Mouse (Mus musculus): ENCODE measurements around the gene Plscr4. TPM values are rescaled to one million over a fixed set of nuclear protein-coding genes. Genes with fewer than 3 reads are reported as not detected.

Plscr4 gene
- total RNA-seq (2015) (0.25 and 0.48 TPM in 2 replicates), total RNA-seq (2017) (0.22 and 0.53 TPM in 2 replicates)

- ATAC-seq (ENCODE audit: poor library complexity, severe bottlenecking) = peak; percentile 80
Measured at GRCm38 (mm10) chr9:92457261-92458058, at the start of gene Plscr4. Gene Plscr4, plus strand, starts transcription at chr9:92457373.

DNA sequence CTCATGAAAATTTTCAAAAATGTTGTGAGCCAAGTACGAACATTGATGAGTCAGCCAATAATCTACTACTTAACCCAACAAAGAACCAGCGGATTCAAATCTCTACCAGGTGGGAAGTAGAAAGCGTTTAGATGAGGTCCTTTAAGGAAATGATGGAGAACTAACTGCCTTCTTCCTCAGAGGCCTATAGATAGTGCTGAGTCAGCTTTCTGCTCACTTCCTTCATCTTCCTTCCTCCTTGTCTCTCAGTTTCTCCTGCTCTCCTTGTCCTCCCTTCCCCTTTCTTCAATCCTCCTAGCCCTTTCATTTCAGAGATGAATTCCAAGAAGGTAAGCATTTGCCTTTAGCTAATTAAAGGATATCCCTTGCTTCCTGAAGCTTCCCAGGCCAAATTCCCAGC, 46.9 kb upstream of the Plscr4 start:
- peak; percentile 79 for ATAC-seq (ENCODE audit: poor library complexity, severe bottlenecking)

GRCm38 (mm10) chr9:92412045-92412444, 45.1 kb upstream of the Plscr4 start:
- ATAC-seq (ENCODE audit: poor library complexity, severe bottlenecking) = no peak

GRCm38 (mm10) chr9:92413684-92414083, 43.5 kb upstream of the Plscr4 start:
- no peak for ATAC-seq (ENCODE audit: poor library complexity, severe bottlenecking)

GRCm38 (mm10) chr9:92437781-92438180, 19.4 kb upstream of the Plscr4 start:
- ATAC-seq (ENCODE audit: poor library complexity, severe bottlenecking) = no peak

GRCm38 (mm10) chr9:92441468-92441867, 15.7 kb upstream of the Plscr4 start:
- ATAC-seq (ENCODE audit: poor library complexity, severe bottlenecking) = peak; percentile 38; the same call in 1 of the 2 replicates

- ATAC-seq (ENCODE audit: poor library complexity, severe bottlenecking) = no peak
Measured at GRCm38 (mm10) chr9:92444536-92444935, 12.6 kb upstream of the Plscr4 start.

- ATAC-seq (ENCODE audit: poor library complexity, severe bottlenecking) = no peak
Measured at GRCm38 (mm10) chr9:92456605-92457004, 568 bp upstream of the Plscr4 start.

- ATAC-seq (ENCODE audit: poor library complexity, severe bottlenecking) = no peak
Measured at GRCm38 (mm10) chr9:92458059-92458402, 858 bp downstream of the Plscr4 start.

DNA sequence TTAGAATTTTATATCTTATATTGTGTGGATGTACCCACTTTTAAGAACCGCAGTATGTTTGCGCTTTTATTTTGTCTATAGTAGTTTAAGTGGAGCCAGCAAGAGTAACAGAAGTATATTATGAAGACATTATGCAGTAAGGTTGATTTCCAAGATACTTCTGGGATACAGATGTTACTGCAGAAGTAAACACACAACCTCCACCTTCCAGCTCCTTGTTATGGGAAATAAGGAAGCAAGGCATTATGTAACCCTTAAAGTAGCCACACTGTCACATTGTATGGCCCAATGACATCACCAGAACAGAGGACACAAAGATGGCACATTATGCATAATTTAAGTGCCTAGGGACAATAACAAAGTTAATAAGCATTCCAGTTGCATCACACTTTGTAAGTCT, 1.2 kb downstream of the Plscr4 start:
- ATAC-seq (ENCODE audit: poor library complexity, severe bottlenecking) = peak; percentile 38

- no peak for ATAC-seq (ENCODE audit: poor library complexity, severe bottlenecking)
Measured at GRCm38 (mm10) chr9:92467724-92468123, 10.6 kb downstream of the Plscr4 start.

DNA sequence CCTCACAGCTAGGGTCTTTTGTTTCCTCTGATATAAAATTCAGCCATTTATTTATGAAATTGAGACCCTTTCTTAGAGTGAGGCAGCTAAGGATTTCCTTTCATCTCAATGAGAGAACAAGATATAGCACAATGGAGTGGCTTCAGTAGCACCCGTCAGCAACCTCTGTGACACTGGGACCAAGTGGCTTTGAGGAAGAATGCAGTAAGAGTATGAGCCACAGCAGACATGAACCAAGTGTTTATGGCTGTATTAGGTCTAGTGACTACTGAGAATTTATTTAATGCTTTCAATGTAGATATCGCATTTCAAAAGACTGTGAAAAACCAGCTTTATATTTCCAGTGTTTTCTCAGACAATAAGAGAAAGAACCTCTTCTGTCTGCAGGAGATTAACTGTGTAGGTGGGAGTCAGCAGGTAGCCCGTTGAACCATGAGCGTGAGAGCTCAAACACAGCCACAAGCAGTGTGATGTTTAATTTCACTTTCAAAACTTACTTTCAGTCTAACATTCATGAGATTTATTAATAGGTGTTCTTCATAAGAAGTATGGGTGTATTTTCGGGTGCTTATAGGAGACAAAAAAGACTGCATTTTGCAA, 15.2 kb downstream of the Plscr4 start:
- no peak for ATAC-seq (ENCODE audit: poor library complexity, severe bottlenecking)

DNA sequence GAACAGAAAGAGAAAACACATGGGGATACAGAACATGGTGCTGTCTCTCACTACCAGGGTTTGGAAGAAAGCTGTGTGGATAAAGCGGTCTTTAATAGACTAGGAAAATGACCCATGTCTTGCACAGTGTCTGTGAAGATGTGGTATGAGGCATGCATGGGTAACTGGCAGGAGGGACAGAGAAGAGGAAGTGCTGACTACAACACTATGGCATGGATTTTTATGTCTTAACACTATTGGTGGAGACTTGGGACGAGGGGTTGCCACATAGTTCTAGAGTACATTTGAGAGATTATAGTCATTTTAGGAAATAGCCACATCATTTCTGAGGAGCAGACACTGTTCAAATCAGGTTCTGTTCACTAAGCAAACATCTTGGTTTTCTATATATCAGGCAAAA, 16.0 kb downstream of the Plscr4 start:
- ATAC-seq (ENCODE audit: poor library complexity, severe bottlenecking) = peak; percentile 81

GRCm38 (mm10) chr9:92474244-92474643, 17.1 kb downstream of the Plscr4 start:
- no peak for ATAC-seq (ENCODE audit: poor library complexity, severe bottlenecking)

DNA sequence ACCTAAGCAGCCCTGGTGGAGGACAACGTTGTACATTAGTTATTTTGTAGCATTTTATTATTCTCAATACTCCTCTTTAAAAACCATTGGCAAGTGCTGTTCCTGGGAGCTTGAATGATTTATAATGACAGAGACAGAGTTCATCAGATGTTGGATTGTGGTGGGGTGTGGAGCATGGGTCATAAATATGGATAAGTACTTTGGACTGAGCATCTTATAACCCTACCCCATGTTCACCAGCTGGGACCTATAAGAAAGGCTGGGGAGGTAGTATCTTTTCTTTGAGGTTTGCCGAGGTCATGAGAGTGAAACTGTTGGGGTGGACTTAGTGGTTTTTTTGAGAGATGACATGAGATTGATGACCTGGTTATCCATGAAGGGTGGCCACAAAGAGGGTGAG, 24.5 kb downstream of the Plscr4 start:
- ATAC-seq (ENCODE audit: poor library complexity, severe bottlenecking) = no peak

DNA sequence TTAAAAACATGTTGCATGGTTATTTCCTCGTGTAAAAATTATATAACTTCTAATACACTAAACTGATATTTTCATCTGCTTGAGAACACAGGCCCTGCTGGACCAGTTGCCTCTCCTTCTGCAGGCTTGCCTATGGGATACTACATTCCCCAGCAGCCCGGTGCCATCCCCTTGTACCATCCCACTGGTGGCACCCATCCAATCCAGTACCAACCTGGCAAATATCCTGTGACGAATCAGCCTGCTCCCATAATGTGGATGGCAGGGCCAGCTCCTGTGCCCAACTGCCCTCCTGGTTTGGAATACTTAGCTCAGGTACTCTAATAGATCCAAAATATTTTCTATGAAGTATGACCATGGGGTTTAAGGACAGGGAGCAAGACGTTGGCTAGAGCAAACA, 25.4 kb downstream of the Plscr4 start:
- ATAC-seq (ENCODE audit: poor library complexity, severe bottlenecking) = no peak

GRCm38 (mm10) chr9:92484710-92485267, 27.6 kb downstream of the Plscr4 start:
- ATAC-seq (ENCODE audit: poor library complexity, severe bottlenecking) = peak; percentile 61

- peak; percentile 70 for ATAC-seq (ENCODE audit: poor library complexity, severe bottlenecking)
Measured at GRCm38 (mm10) chr9:92489857-92490256, 32.7 kb downstream of the Plscr4 start.

GRCm38 (mm10) chr9:92490319-92490718, 33.1 kb downstream of the Plscr4 start:
- ATAC-seq (ENCODE audit: poor library complexity, severe bottlenecking) = no peak

GRCm38 (mm10) chr9:92491274-92491673, 34.1 kb downstream of the Plscr4 start:
- ATAC-seq (ENCODE audit: poor library complexity, severe bottlenecking) = no peak

GRCm38 (mm10) chr9:92499710-92500410, 42.7 kb downstream of the Plscr4 start:
- peak; percentile 81 for ATAC-seq (ENCODE audit: poor library complexity, severe bottlenecking)
